Mouse (Mus musculus) C2C12 (cell line): ENCODE measurements around the gene Hba-x. TPM values are rescaled to one million over a fixed set of nuclear protein-coding genes. Genes with fewer than 3 reads are reported as not detected.
A peak's percentile ranks its signal among the peaks of the same experiment; 100 is the strongest.

Experiments
- H3K27me3 ChIP-seq: one replicate; pipeline ENCODE4 v1.6.1; 2011; ENCODE audit not compliant: control insufficient read depth, insufficient read depth, insufficient read length
- H3K36me3 ChIP-seq: one replicate; pipeline ENCODE4 v1.6.1; 2011; ENCODE audit not compliant: control insufficient read depth, insufficient read depth
- H3K4me3 ChIP-seq: one replicate; pipeline ENCODE4 v1.5.1; 2011; ENCODE audit warnings: mild to moderate bottlenecking, control low read depth; ENCODE audit not compliant: poor library complexity, insufficient read depth, severe bottlenecking
- H3K79me2 ChIP-seq: one replicate; pipeline ENCODE4 v1.6.1; 2011; ENCODE audit not compliant: control insufficient read depth, insufficient read depth
- H3K79me3 ChIP-seq: one replicate; pipeline ENCODE4 v1.6.1; 2011; ENCODE audit warnings: low read depth, control low read depth
- H3ac ChIP-seq: one replicate; pipeline ENCODE3; 2011; ENCODE audit warnings: low read depth; ENCODE audit not compliant: control insufficient read depth, insufficient read length
- CEBPB ChIP-seq: IDR thresholded peaks from one replicate; pipeline ENCODE4 v1.6.1; 2011; ENCODE audit warnings: low read depth, mild to moderate bottlenecking, control low read depth, moderate library complexity
- CTCF ChIP-seq: IDR thresholded peaks from one replicate; pipeline ENCODE4 v1.5.1; 2011; ENCODE audit not compliant: control insufficient read depth, insufficient read depth, insufficient read length
- FOSL1 ChIP-seq: IDR thresholded peaks from one replicate; pipeline ENCODE4 v1.8.0; 2011; ENCODE audit warnings: mild to moderate bottlenecking, low read length; ENCODE audit not compliant: poor library complexity, insufficient read depth, severe bottlenecking
- MAX ChIP-seq: IDR thresholded peaks from one replicate; pipeline ENCODE4 v1.6.1; 2011; ENCODE audit warnings: mild to moderate bottlenecking, control low read depth
- MYOD1 ChIP-seq: IDR thresholded peaks from one replicate; pipeline ENCODE4 v1.6.1; 2011; ENCODE audit warnings: low read depth; ENCODE audit not compliant: control insufficient read depth, insufficient read length
- MYOG ChIP-seq: IDR thresholded peaks from one replicate; pipeline ENCODE4 v1.6.1; 2011; ENCODE audit not compliant: control insufficient read depth, insufficient read length; ENCODE audit errors: extremely low read depth
- USF1 ChIP-seq: IDR thresholded peaks from one replicate; pipeline ENCODE4 v1.6.1; 2011; ENCODE audit warnings: low read depth, mild to moderate bottlenecking, control low read depth, moderate library complexity
- polyA plus RNA-seq: library from polyadenylated mRNA; unstranded; fragments of >200 nt; fragmentation: generic; extraction: Trizol; gene quantifications from one replicate; pipeline ENCODE4 v1.2.1, GENCODE M21; 2012; ENCODE audit warnings: missing spikeins

Hba-x gene
- polyA plus RNA-seq, 1 experiment: not detected

DNA sequence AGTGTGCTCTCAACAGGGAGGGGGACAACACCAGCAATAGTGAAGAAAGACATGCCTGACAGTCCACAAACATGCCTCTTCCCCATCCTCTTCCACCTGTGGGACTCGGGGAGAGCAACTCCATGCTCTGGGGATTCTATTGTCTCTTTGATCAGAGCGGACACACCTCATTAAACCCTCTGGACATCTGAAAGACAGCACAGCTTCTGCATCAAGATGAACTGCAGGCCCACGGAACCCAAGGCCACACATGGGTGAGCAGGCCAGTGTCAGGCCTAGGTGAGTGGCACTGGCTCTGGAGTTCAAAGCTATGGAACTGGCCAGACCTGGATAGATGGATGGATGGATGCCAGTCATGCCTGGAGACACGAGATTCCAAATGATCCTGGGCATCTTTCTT is 33.2 kb downstream of the Hba-x start:
- H3K4me3 ChIP-seq: no peak overlapping the region
- H3K79me3 ChIP-seq: no peaks in the 10 kb centered on the region
- no peaks in the 10 kb centered on the region for H3K79me2 ChIP-seq
- no peaks in the 10 kb centered on the region for H3K27me3 ChIP-seq
- no peak overlapping the region for H3ac ChIP-seq
- TF ChIP-seq CTCF (no peak), MYOG (no peak), CEBPB (no peak), FOSL1 (no peak), MYOD1 (no peak), USF1 (no peak), MAX (no peak)
- H3K36me3 ChIP-seq: no peaks in the 10 kb centered on the region

DNA sequence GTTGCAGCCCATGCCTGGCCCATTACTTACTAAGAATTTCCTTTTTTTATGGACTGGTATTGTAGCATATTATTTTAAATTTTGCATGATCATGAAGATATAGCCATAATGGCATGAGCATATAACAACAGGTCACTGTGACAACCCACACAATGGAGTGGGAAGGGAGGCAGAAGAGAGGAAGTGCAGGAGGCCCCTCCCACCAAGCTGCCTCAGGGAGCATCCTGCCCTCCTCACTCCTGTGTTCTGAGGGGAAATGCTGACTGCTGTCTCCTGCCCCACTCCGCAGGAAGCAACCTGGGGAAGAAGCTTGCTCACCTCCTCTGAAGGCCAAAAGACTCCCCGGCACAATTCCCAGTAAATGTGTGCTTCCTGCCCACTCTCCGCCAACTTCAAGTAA is 33.7 kb downstream of the Hba-x start:
- no peak overlapping the region for H3ac ChIP-seq
- no peaks in the 10 kb centered on the region for H3K27me3 ChIP-seq
- no peaks in the 10 kb centered on the region for H3K79me2 ChIP-seq
- no peaks in the 10 kb centered on the region for H3K36me3 ChIP-seq
- H3K79me3 ChIP-seq: no peaks in the 10 kb centered on the region
- no peak overlapping the region for H3K4me3 ChIP-seq
- TF ChIP-seq MAX: no peak
- no peak for TF ChIP-seq MYOG
- no peak for TF ChIP-seq FOSL1
- no peak for TF ChIP-seq CTCF
- no peak for TF ChIP-seq USF1
- no peak for TF ChIP-seq CEBPB
- TF ChIP-seq MYOD1: no peak

DNA sequence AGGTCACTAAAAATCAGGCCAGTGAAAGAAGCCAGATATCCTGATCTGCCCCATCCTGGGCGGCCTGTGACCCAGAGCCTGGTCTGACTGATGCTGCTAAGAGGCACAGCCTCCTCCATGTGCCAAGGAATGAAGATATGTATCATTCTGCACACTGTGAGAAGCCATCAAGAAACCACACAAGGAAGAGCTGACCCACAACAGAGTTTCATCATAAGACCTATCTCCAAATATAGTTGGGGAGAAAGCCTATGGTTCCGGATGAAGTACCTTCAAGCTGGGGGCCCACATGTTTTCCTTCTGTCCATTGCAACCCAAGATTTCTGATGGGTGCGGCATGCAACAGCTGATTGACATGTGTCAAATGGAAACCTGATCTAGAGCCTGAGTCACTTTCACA is 39.8 kb downstream of the Hba-x start:
- no peaks in the 10 kb centered on the region for H3K36me3 ChIP-seq
- H3K27me3 ChIP-seq: no peaks in the 10 kb centered on the region
- H3K4me3 ChIP-seq: no peak overlapping the region
- TF ChIP-seq MYOG: no peak
- TF ChIP-seq CEBPB: no peak
- TF ChIP-seq USF1: no peak
- no peak for TF ChIP-seq FOSL1
- no peak for TF ChIP-seq CTCF
- no peak overlapping the region for H3ac ChIP-seq
- H3K79me3 ChIP-seq: no peaks in the 10 kb centered on the region
- H3K79me2 ChIP-seq: no peaks in the 10 kb centered on the region

DNA sequence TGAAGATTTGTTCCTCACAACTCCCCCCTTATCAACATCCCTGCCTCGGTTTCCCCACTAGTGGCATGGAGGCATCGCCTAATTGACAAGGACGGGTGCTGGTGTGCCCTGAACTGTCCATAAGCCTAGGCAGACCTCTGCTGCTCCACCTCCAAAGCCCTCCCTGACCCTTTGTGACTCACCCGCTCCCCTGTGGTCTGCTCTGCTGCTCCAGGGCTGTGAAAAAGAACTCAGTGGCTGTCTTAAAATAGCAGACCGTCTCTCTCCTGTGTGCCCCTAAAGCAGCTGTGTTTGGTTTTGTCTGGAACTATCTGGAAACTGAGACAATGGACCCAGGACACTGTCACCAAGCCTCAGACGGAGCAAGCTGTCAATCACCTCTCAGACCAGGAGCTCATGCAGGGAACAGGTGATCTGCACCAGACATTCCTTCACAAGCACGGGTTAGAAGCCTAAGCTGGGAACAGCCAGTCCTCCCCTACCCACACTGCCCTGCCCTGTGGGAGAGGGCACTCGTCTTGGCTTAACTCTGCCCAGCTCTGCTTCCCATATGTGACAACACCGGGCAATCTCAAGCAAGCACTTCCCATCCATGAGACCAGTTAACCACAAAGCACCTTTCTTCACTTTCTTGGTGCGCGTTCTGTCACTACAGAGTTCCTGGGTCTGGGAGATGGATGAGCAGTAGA is 44.5 kb downstream of the Hba-x start:
- Histone ChIP-seq H3ac (no peak overlapping the region), H3K79me2 (no peaks in the 10 kb centered on the region), H3K79me3 (no peaks in the 10 kb centered on the region), H3K4me3 (no peak overlapping the region), H3K27me3 (no peaks in the 10 kb centered on the region), H3K36me3 (no peaks in the 10 kb centered on the region)
- TF ChIP-seq MYOD1 (peak; percentile 40), FOSL1 (no peak)

DNA sequence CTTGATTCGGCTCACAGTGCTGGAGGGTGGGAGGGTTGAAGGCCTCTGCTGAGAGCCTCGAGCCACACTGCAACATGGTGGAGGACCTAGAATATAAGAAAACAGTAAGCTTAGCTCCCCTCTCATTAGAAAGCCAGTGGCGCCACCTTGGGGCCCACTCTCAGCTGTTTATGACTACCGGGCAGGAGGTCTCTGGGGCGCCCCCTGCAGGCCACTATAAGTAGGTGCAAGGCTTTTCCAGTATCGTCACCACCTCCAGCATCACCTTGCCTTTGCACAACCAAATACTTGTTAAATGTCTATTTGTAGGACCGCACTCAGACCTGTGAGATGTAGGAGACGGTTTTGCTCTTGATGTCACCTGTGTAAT is 45.0 kb downstream of the Hba-x start:
- no peaks in the 10 kb centered on the region for H3K27me3 ChIP-seq
- no peak overlapping the region for H3ac ChIP-seq
- no peaks in the 10 kb centered on the region for H3K79me2 ChIP-seq
- no peaks in the 10 kb centered on the region for H3K79me3 ChIP-seq
- TF ChIP-seq MYOD1 (no peak), CTCF (peak; percentile 80), MAX (no peak)
- no peak overlapping the region for H3K4me3 ChIP-seq
- H3K36me3 ChIP-seq: no peaks in the 10 kb centered on the region

DNA sequence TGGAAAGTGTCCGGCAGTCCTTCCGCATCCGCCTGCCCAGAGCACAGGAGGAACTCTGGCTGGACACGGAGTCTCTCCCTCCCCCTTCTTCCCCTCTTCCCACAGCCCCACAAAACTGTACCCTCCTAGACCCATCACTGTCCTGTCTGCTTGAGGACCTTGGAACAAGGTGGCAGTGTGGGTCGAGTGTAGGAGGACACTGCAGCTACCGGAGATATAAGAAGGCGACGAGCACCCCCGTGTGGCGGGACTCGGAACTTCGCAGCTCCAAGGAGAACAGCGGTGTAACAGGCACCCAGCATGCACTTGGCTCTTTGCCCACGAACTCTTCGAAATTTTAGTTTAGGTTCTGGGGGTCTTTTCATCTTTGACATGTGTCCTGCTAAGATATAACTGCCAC is 48.4 kb downstream of the Hba-x start:
- TF ChIP-seq CTCF: peak; percentile 58
- no peak for TF ChIP-seq MYOG
- H3K27me3 ChIP-seq: no peaks in the 10 kb centered on the region
- H3K36me3 ChIP-seq: no peaks in the 10 kb centered on the region
- H3ac ChIP-seq: no peak overlapping the region
- no peaks in the 10 kb centered on the region for H3K79me2 ChIP-seq
- no peaks in the 10 kb centered on the region for H3K79me3 ChIP-seq
- H3K4me3 ChIP-seq: no peak overlapping the region

Other genes starting within 250 kb of the Hba-x start
- not detected for gene Il9r, start 76.1 kb upstream of the Hba-x start, polyA plus RNA-seq
- 63.0 TPM for gene Snrnp25, start 71.0 kb upstream of the Hba-x start, polyA plus RNA-seq
- gene Rhbdf1, start 54.1 kb upstream of the Hba-x start, polyA plus RNA-seq: 40.6 TPM
- 19.9 TPM for gene Mpg, start 49.9 kb upstream of the Hba-x start, polyA plus RNA-seq
- gene Nprl3, start 8.7 kb upstream of the Hba-x start, polyA plus RNA-seq: 34.0 TPM
- 12.1 TPM for gene Hba-a1, start 7.1 kb downstream of the Hba-x start, polyA plus RNA-seq
- gene Hbq1b, start 10.6 kb downstream of the Hba-x start, polyA plus RNA-seq: not detected
- gene Hba-a2, start 20.1 kb downstream of the Hba-x start, polyA plus RNA-seq: not detected
- 0.11 TPM for gene Hbq1a, start 23.7 kb downstream of the Hba-x start, polyA plus RNA-seq
- 21.7 TPM for gene Sh3pxd2b, start 71.4 kb downstream of the Hba-x start, polyA plus RNA-seq
- gene Ubtd2, start 179.0 kb downstream of the Hba-x start, polyA plus RNA-seq: 14.3 TPM